ENCODE assay signal across 13 mouse cellular contexts in genomic region chr6:126404331-126405070, GRCm38 (mm10).
DNase-seq lines count a peak whose midpoint lies in the region; ATAC-seq and TF ChIP-seq lines count a peak whose summit lies in the region.
"Had no signal": no experiment of that assay in that cellular context is flagged by ENCODE, and none has a peak within 500 bp of the region (broad histone marks: within the 10 kb centered on the region; RNA-seq: fewer than 3 reads in every experiment).

No protein-coding gene starts in this region.

- H3K27ac ChIP-seq in lung, embryonic 15.5 days = no peak overlapping the region
- no peak overlapping the region for H3K27ac ChIP-seq in thymus, adult 2 months (ENCODE audit: control insufficient read depth, insufficient read depth, low read length)
- H3K27ac ChIP-seq: hindbrain, embryonic 14.5 days had no signal

- 59% methylated on average over 12 of the region's 12 CpGs for WGBS in lung, embryonic 15.5 days
- 36% methylated on average over 12 of the region's 12 CpGs for WGBS in thymus, adult 2 months

- no peak overlapping the region for H3K4me2 ChIP-seq in lung, embryonic 15.5 days
- H3K4me2 ChIP-seq: hindbrain, embryonic 14.5 days; midbrain, embryonic 11.5 days had no signal

- TF ChIP-seq CTCF in thymus, adult 2 months (IDR thresholded peaks at IDR 0.05; ENCODE audit: borderline replicate concordance, control insufficient read depth, extremely low read depth, insufficient read depth, low read length, poor library complexity) = no peak

- no peaks in the 10 kb centered on the region for H3K9me3 ChIP-seq in lung, embryonic 15.5 days

- no peaks in the 10 kb centered on the region for H3K27me3 ChIP-seq in lung, embryonic 15.5 days
- H3K27me3 ChIP-seq in thymus, adult 2 months (ENCODE audit: control insufficient read depth, insufficient read depth, low read length) = no peaks in the 10 kb centered on the region

- peak; percentile 35; the same call in 1 of the 2 replicates for ATAC-seq in lung, embryonic 15.5 days (ENCODE audit: borderline replicate concordance, extremely low read depth, low FRiP score, low TSS enrichment)
- ATAC-seq: forebrain, embryonic 16.5 days had no signal

- no peaks in the 10 kb centered on the region for H3K36me3 ChIP-seq in lung, embryonic 15.5 days
- no peaks in the 10 kb centered on the region for H3K36me3 ChIP-seq in thymus, adult 2 months (ENCODE audit: control insufficient read depth, insufficient read depth, low read length)

- TF ChIP-seq POLR2A in thymus, adult 2 months (IDR thresholded peaks at IDR 0.05; ENCODE audit: control insufficient read depth, extremely low read depth, insufficient read depth, low read length, poor library complexity) = no peak

- DNase-seq in adrenal gland, adult 8-10 months = peak; percentile 24
- DNase-seq in adrenal gland, postnatal 25 days = no peak
- peak; percentile 17 for DNase-seq in adrenal gland, postnatal 14 days
- peak; percentile 60 for DNase-seq in kidney, adult 9 months
- no peak for DNase-seq in cerebellum, postnatal 25 days
- DNase-seq in thymus, adult 2 months = no peak
- no peak for DNase-seq in frontal cortex, adult 2 months (ENCODE audit: extremely low spot score in 1 of 2, low spot score in 1 of 2)
- DNase-seq: cerebellum, adult 9-10 months; layer of hippocampus, postnatal 36 days had no signal

- H3K9ac ChIP-seq in lung, embryonic 15.5 days = no peak overlapping the region
- H3K9ac ChIP-seq: hindbrain, embryonic 14.5 days had no signal

- 0 out of 2 replicates have a peak, but pooled peaks cover 10% of the 10 kb centered on the region for H3K4me1 ChIP-seq in lung, embryonic 15.5 days
- H3K4me1 ChIP-seq in thymus, adult 2 months (replicated peaks; ENCODE audit: control insufficient read depth, insufficient read depth, low read length) = no peaks in the 10 kb centered on the region

- H3K4me3 ChIP-seq in lung, embryonic 15.5 days = no peak overlapping the region
- H3K4me3 ChIP-seq in thymus, adult 2 months (ENCODE audit: control insufficient read depth, insufficient read depth, low read length) = no peak overlapping the region

Comparison
In these comparisons a context has a peak if more than half of its experiments do, and no peak if none do; other contexts are left out.
1. DNase-seq: peak in adrenal gland, adult 8-10 months (single experiment), adrenal gland, postnatal 14 days (single experiment) and kidney, adult 9 months (single experiment); none in adrenal gland, postnatal 25 days (single experiment), cerebellum, postnatal 25 days (0 of 2), thymus, adult 2 months (single experiment) and frontal cortex, adult 2 months (0 of 2).